Comparison of ENCODE assay signal across 17 mouse cellular contexts in genomic region chr2:165742210-165742786, GRCm38 (mm10).
DNase-seq lines count a peak whose midpoint lies in the region; ATAC-seq lines count a peak whose summit lies in the region.
"Had no signal": no experiment of that assay in that cellular context is flagged by ENCODE, and none has a peak within 500 bp of the region (broad histone marks: within the 10 kb centered on the region; RNA-seq: fewer than 3 reads in every experiment).

No protein-coding gene starts in this region.

- H3K4me1 ChIP-seq in forebrain, embryonic 12.5 days: peaks cover 45% of the 10 kb centered on the region
- H3K4me1 ChIP-seq in forebrain, embryonic 16.5 days (replicated peaks; ENCODE audit: control insufficient read depth, insufficient read depth, low read length): peaks cover 23% of the 10 kb centered on the region
- H3K4me1 ChIP-seq in midbrain, embryonic 12.5 days: peaks cover 38% of the 10 kb centered on the region
- H3K4me1 ChIP-seq in midbrain, embryonic 11.5 days (ENCODE audit: control insufficient read depth, insufficient read depth, low read length): peaks cover 18% of the 10 kb centered on the region
- H3K4me1 ChIP-seq in intestine, embryonic 16.5 days (ENCODE audit: control insufficient read depth, insufficient read depth, low read length): peaks cover 10% of the 10 kb centered on the region
- H3K4me1 ChIP-seq: heart, embryonic 13.5 days; liver, embryonic 15.5 days had no signal

- WGBS in forebrain, embryonic 12.5 days: 15% methylated on average over 21 of the region's 21 CpGs
- 28% methylated on average over 21 of the region's 21 CpGs for WGBS in forebrain, embryonic 16.5 days
- WGBS in midbrain, embryonic 12.5 days: 15% methylated on average over 21 of the region's 21 CpGs
- 13% methylated on average over 21 of the region's 21 CpGs for WGBS in midbrain, embryonic 11.5 days
- 27% methylated on average over 21 of the region's 21 CpGs for WGBS in intestine, embryonic 16.5 days

- no peak overlapping the region for H3K4me3 ChIP-seq in forebrain, embryonic 12.5 days (replicated peaks)
- H3K4me3 ChIP-seq in forebrain, embryonic 16.5 days (replicated peaks; ENCODE audit: low read length): no peak overlapping the region
- H3K4me3 ChIP-seq in midbrain, embryonic 12.5 days: no peak overlapping the region
- no peak overlapping the region for H3K4me3 ChIP-seq in midbrain, embryonic 11.5 days (ENCODE audit: low read depth, low read length)
- H3K4me3 ChIP-seq in intestine, embryonic 16.5 days (ENCODE audit: low read length): no peak overlapping the region
- H3K4me3 ChIP-seq: heart, embryonic 13.5 days; hindbrain, embryonic 15.5 days; liver, embryonic 15.5 days had no signal

- no peak for DNase-seq in midbrain, embryonic 11.5 days (ENCODE audit: low spot score, missing footprints)
- peak; percentile 82 for DNase-seq in R1 (ENCODE audit: low read depth, low spot score)
- DNase-seq in heart, postnatal 25 days (ENCODE audit: low spot score): no peak
- DNase-seq: cerebellum, adult 11-12 months; forebrain, postnatal 0 days; gastrocnemius, postnatal 14 days; kidney, postnatal 25 days; right cerebral cortex, postnatal 14 days; thymus, adult 18-20 months had no signal

- H3K9me3 ChIP-seq in forebrain, embryonic 12.5 days: no peaks in the 10 kb centered on the region
- H3K9me3 ChIP-seq in forebrain, embryonic 16.5 days (ENCODE audit: control insufficient read depth, low read length): no peaks in the 10 kb centered on the region
- no peaks in the 10 kb centered on the region for H3K9me3 ChIP-seq in midbrain, embryonic 12.5 days
- no peaks in the 10 kb centered on the region for H3K9me3 ChIP-seq in midbrain, embryonic 11.5 days (ENCODE audit: control insufficient read depth, low read length)
- H3K9me3 ChIP-seq in intestine, embryonic 16.5 days (ENCODE audit: control insufficient read depth, low read length): no peaks in the 10 kb centered on the region
- H3K9me3 ChIP-seq: heart, embryonic 13.5 days; hindbrain, embryonic 15.5 days; liver, embryonic 15.5 days had no signal

- intact Hi-C loops in heart, postnatal 25 days (cut with DNase I): no loop called here

- ATAC-seq in forebrain, embryonic 12.5 days (ENCODE audit: low FRiP score): no peak
- no peak for ATAC-seq in forebrain, embryonic 16.5 days
- no peak for ATAC-seq in midbrain, embryonic 12.5 days (ENCODE audit: low FRiP score, low read depth)
- no peak for ATAC-seq in midbrain, embryonic 11.5 days (ENCODE audit: low FRiP score)
- no peak for ATAC-seq in intestine, embryonic 16.5 days
- no peak for ATAC-seq in frontal cortex, adult (ENCODE audit: low TSS enrichment)
- ATAC-seq: forebrain, postnatal 0 days had no signal

- peaks cover 44% of the 10 kb centered on the region for H3K27me3 ChIP-seq in forebrain, embryonic 12.5 days
- H3K27me3 ChIP-seq in forebrain, embryonic 16.5 days (replicated peaks; ENCODE audit: control insufficient read depth, insufficient read depth, low read length): peaks cover 5% of the 10 kb centered on the region; the same call in 1 of the 2 replicates
- H3K27me3 ChIP-seq in midbrain, embryonic 12.5 days: peaks cover 28% of the 10 kb centered on the region
- no peaks in the 10 kb centered on the region for H3K27me3 ChIP-seq in midbrain, embryonic 11.5 days (ENCODE audit: control insufficient read depth, insufficient read depth, low read length)
- H3K27me3 ChIP-seq in intestine, embryonic 16.5 days (replicated peaks; ENCODE audit: control insufficient read depth, insufficient read depth, low read length): peaks cover 8% of the 10 kb centered on the region
- H3K27me3 ChIP-seq: hindbrain, embryonic 15.5 days; liver, embryonic 15.5 days had no signal

- no peak overlapping the region for H3K9ac ChIP-seq in forebrain, embryonic 12.5 days
- no peak overlapping the region for H3K9ac ChIP-seq in forebrain, embryonic 16.5 days (replicated peaks; ENCODE audit: low read depth, low read length)
- H3K9ac ChIP-seq in midbrain, embryonic 12.5 days (replicated peaks): no peak overlapping the region
- no peak overlapping the region for H3K9ac ChIP-seq in midbrain, embryonic 11.5 days (ENCODE audit: low read length)
- H3K9ac ChIP-seq in intestine, embryonic 16.5 days (ENCODE audit: low read depth, low read length): no peak overlapping the region
- H3K9ac ChIP-seq: forebrain, postnatal 0 days; heart, embryonic 13.5 days; hindbrain, embryonic 15.5 days; liver, embryonic 15.5 days had no signal

- peak overlapping the region; percentile 13; the same call in 1 of the 2 replicates for H3K4me2 ChIP-seq in forebrain, embryonic 12.5 days
- H3K4me2 ChIP-seq in forebrain, embryonic 16.5 days (ENCODE audit: low read length): no peak overlapping the region
- H3K4me2 ChIP-seq in midbrain, embryonic 12.5 days (replicated peaks): 0 out of 2 replicates have a peak overlapping the region, but pooled peaks have one; percentile 1
- H3K4me2 ChIP-seq in midbrain, embryonic 11.5 days: no peak overlapping the region
- H3K4me2 ChIP-seq in intestine, embryonic 16.5 days (ENCODE audit: low read depth, low read length): 0 out of 2 replicates have a peak overlapping the region, but pooled peaks have one; percentile 2
- H3K4me2 ChIP-seq: heart, embryonic 13.5 days; hindbrain, embryonic 15.5 days; liver, embryonic 15.5 days had no signal

- H3K27ac ChIP-seq in forebrain, embryonic 12.5 days: no peak overlapping the region
- no peak overlapping the region for H3K27ac ChIP-seq in forebrain, embryonic 16.5 days (ENCODE audit: low read length)
- H3K27ac ChIP-seq in midbrain, embryonic 12.5 days (replicated peaks): no peak overlapping the region
- no peak overlapping the region for H3K27ac ChIP-seq in midbrain, embryonic 11.5 days (ENCODE audit: low read depth, low read length)
- H3K27ac ChIP-seq in intestine, embryonic 16.5 days (ENCODE audit: low read length): no peak overlapping the region
- H3K27ac ChIP-seq: heart, embryonic 13.5 days; hindbrain, embryonic 15.5 days; liver, embryonic 15.5 days had no signal

- H3K36me3 ChIP-seq in forebrain, embryonic 12.5 days (replicated peaks): no peaks in the 10 kb centered on the region
- H3K36me3 ChIP-seq in forebrain, embryonic 16.5 days (ENCODE audit: control insufficient read depth, insufficient read depth): no peaks in the 10 kb centered on the region
- no peaks in the 10 kb centered on the region for H3K36me3 ChIP-seq in midbrain, embryonic 12.5 days
- no peaks in the 10 kb centered on the region for H3K36me3 ChIP-seq in midbrain, embryonic 11.5 days (ENCODE audit: control insufficient read depth, insufficient read depth, low read length)
- H3K36me3 ChIP-seq in intestine, embryonic 16.5 days (ENCODE audit: control insufficient read depth, insufficient read depth, low read length): no peaks in the 10 kb centered on the region
- H3K36me3 ChIP-seq: heart, embryonic 13.5 days; hindbrain, embryonic 15.5 days; liver, embryonic 15.5 days had no signal

Comparison
In these comparisons a context has a peak if more than half of its experiments do, and no peak if none do; other contexts are left out.
1. H3K4me2 ChIP-seq: peak in forebrain, embryonic 12.5 days (single experiment), midbrain, embryonic 12.5 days (single experiment) and intestine, embryonic 16.5 days (single experiment); none in forebrain, embryonic 16.5 days (single experiment) and midbrain, embryonic 11.5 days (single experiment).